Mouse (Mus musculus) lung, adult 2 months (tissue): ENCODE results near the gene Egfl8.

ENCODE experiments used
- CTCF ChIP-seq: fragments of 200-500 bp; IDR thresholded peaks from 2 replicates; pipeline ENCODE4 v1.5.1; 2011; ENCODE audit warnings: mild to moderate bottlenecking, low read length, control low read depth; ENCODE audit not compliant: insufficient read depth
- POLR2A ChIP-seq: fragments of 200-500 bp; IDR thresholded peaks from 2 replicates; pipeline ENCODE4 v1.6.1; 2011; ENCODE audit warnings: low read depth, mild to moderate bottlenecking, control low read depth, low read length, borderline replicate concordance; ENCODE audit errors: extremely low read depth

DNA sequence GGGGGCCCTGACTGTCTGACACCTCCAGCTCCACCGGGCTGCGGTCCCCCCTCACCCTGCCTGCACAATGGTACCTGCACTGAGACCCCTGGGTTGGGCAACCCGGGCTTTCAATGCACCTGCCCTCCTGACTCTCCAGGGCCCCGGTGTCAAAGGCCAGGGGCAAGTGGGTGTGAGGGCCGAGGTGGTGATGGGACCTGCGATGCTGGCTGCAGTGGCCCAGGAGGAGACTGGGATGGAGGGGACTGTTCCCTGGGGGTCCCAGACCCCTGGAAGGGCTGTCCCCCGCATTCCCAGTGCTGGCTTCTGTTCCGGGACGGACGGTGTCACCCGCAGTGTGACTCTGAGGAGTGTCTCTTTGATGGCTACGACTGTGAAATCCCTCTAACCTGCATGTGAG is 33.2 kb downstream of the Egfl8 start:
- TF ChIP-seq POLR2A, result no peak
- TF ChIP-seq CTCF, result no peak
